Mouse (Mus musculus) kidney, adult 2 months (tissue): ENCODE results near the gene Ppa1.

Experiments used
- CTCF ChIP-seq: fragments of 200-500 bp; conservative IDR thresholded peaks from 2 replicates; pipeline ENCODE4 v1.5.1; 2011; ENCODE audit warnings: low read depth, mild to moderate bottlenecking, control low read depth, low read length, moderate library complexity, mixed read lengths; ENCODE audit not compliant: insufficient read depth, insufficient read length
- POLR2A ChIP-seq: fragments of 200-500 bp; IDR thresholded peaks from one replicate; pipeline ENCODE4 v1.6.1; 2011; ENCODE audit warnings: low read depth, low read length, control low read depth

- TF ChIP-seq CTCF (no peak), POLR2A (no peak)
Measured at GRCm38 (mm10) chr10:61665651-61666050, 17.3 kb downstream of the Ppa1 start.
